Mouse (Mus musculus): ENCODE measurements around the gene Tchhl1.

Tchhl1 gene

DNA sequence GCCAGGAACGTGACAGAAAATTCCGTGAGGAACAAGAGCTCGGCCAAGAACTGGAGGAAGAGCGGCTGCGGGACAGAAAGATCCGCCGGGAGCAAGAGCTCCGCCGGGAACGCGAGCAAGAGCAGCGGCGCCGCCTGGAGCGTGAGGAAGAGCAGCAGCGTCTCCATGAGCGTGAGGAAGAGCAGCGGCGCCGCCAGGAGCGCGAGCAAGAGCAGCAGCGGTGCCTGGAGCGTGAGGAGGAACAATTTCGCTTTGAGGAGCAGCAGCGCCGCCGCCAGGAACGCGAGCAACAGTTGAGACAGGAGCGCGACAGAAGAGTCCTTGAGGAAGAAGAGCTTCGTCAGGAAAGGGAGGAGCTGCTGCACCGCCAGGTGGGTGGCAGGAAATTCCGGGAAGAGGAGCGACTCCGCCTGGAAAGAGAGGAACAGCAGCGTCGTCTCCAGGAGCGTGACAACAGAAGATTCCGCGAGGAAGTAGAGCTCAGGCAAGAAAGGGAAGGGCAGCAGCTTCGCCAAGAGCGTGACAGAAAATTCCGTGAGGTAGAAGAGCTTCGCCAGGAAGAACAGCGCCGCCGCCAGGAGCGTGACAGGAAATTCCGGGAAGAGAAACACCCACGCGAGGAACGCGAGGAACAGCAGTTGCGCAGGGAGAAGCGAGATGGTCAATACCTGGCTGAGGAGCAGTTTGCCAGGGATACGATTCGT is 21.3 kb upstream of the Tchhl1 start:
- Histone ChIP-seq H3K9me3 (ENCODE audit: low read length) (no peaks in the 10 kb centered on the region), H3K4me1 (replicated peaks; ENCODE audit: low read depth, low read length) (peaks cover 34% of the 10 kb centered on the region), H3K4me3 (replicated peaks; ENCODE audit: low read length) (peak overlapping the region; percentile 73), H3K36me3 (ENCODE audit: insufficient read depth, low read length) (no peaks in the 10 kb centered on the region), H3K27me3 (ENCODE audit: insufficient read depth, low read length) (peaks cover 63% of the 10 kb centered on the region)
- TF ChIP-seq CTCF (conservative IDR thresholded peaks at IDR 0.05; ENCODE audit: low read length) (0 out of 2 replicates have a peak, but pooled peaks have one; percentile 7), NANOG (IDR thresholded peaks at IDR 0.05; ENCODE audit: borderline replicate concordance, low read length) (no peak)

DNA sequence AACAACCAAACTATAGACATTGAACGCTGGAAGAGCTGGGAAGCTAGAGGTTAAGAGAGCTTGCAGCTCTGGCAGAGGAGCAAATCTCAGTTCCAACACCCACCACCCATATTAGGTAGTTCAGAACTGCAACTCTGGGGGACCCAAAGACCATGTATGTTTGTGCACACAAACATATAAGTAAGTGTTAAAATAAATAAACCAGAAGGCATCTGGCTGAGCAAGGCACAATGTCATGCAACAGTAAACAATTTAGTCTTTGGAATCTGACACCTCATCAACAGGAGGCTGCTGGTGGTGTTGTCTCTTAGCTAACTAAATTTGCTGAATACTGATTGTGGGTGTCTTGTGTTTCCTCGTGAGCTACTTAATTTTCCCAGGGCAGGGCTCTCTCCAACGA is 2.0 kb upstream of the Tchhl1 start:
- TF ChIP-seq POU5F1 (IDR thresholded peaks at IDR 0.05; ENCODE audit: borderline replicate concordance, low read length) = no peak
- no peak for TF ChIP-seq CTCF (conservative IDR thresholded peaks at IDR 0.05; ENCODE audit: low read length)
- TF ChIP-seq NANOG (IDR thresholded peaks at IDR 0.05; ENCODE audit: borderline replicate concordance, low read length) = no peak
- peaks cover 6% of the 10 kb centered on the region; the same call in 1 of the 2 replicates for H3K27me3 ChIP-seq (ENCODE audit: insufficient read depth, low read length)
- H3K36me3 ChIP-seq (ENCODE audit: insufficient read depth, low read length) = no peaks in the 10 kb centered on the region
- peaks cover 7% of the 10 kb centered on the region; the same call in 1 of the 2 replicates for H3K9me3 ChIP-seq (ENCODE audit: low read length)
- H3K4me3 ChIP-seq (replicated peaks; ENCODE audit: low read length) = no peak overlapping the region
- no peaks in the 10 kb centered on the region for H3K4me1 ChIP-seq (replicated peaks; ENCODE audit: low read depth, low read length)

DNA sequence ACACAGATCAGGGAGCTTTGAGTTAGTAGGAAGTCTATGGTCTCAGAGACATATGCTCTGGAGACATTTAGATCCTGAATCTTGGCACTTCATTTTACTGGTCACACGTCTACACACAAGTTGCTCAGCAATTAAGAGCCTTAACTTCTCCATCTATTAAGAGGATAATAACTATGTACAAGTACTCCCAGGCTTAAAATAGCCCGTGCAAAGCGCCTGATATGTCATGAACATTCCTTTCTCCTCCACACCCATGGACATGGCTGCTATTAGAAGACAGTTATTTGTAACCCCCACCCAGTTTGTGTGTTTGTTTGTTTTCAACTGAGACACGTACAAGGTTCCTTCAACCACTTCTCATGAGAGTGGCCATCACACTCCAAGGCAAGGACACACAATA is 1.4 kb upstream of the Tchhl1 start:
- TF ChIP-seq CTCF (conservative IDR thresholded peaks at IDR 0.05; ENCODE audit: low read length) = no peak
- no peaks in the 10 kb centered on the region for H3K4me1 ChIP-seq (replicated peaks; ENCODE audit: low read depth, low read length)
- H3K9me3 ChIP-seq (ENCODE audit: low read length) = peaks cover 7% of the 10 kb centered on the region; the same call in 1 of the 2 replicates
- H3K4me3 ChIP-seq (replicated peaks; ENCODE audit: low read length) = no peak overlapping the region
- peaks cover 7% of the 10 kb centered on the region; the same call in 1 of the 2 replicates for H3K27me3 ChIP-seq (ENCODE audit: insufficient read depth, low read length)
- H3K36me3 ChIP-seq (ENCODE audit: insufficient read depth, low read length) = no peaks in the 10 kb centered on the region

DNA sequence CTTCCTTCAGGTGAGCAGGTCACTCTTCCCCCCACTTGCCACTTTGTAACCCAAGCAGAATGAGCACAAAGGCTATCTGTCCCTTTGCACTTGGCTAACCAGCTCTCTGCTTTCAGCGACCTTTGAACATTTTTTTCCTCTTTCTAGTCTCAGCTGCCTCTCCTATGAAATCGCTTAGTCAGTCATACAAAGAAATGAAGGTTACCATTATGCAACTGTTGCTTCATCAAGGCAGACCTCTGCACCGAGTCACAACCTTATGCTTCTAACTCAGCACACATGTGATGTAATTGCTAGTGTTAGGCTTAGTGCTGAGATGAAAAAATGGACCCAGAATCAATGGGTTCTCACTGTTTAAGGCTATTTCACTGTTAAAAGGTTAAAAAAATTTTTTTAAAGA is 1.1 kb downstream of the Tchhl1 start:
- no peaks in the 10 kb centered on the region for H3K36me3 ChIP-seq (ENCODE audit: insufficient read depth, low read length)
- peaks cover 7% of the 10 kb centered on the region; the same call in 1 of the 2 replicates for H3K27me3 ChIP-seq (ENCODE audit: insufficient read depth, low read length)
- no peak overlapping the region for H3K4me3 ChIP-seq (replicated peaks; ENCODE audit: low read length)
- no peak for TF ChIP-seq CTCF (conservative IDR thresholded peaks at IDR 0.05; ENCODE audit: low read length)
- no peak for TF ChIP-seq NANOG (IDR thresholded peaks at IDR 0.05; ENCODE audit: borderline replicate concordance, low read length)
- no peak for TF ChIP-seq POU5F1 (IDR thresholded peaks at IDR 0.05; ENCODE audit: borderline replicate concordance, low read length)
- H3K9me3 ChIP-seq (ENCODE audit: low read length) = peaks cover 7% of the 10 kb centered on the region; the same call in 1 of the 2 replicates
- H3K4me1 ChIP-seq (replicated peaks; ENCODE audit: low read depth, low read length) = no peaks in the 10 kb centered on the region

DNA sequence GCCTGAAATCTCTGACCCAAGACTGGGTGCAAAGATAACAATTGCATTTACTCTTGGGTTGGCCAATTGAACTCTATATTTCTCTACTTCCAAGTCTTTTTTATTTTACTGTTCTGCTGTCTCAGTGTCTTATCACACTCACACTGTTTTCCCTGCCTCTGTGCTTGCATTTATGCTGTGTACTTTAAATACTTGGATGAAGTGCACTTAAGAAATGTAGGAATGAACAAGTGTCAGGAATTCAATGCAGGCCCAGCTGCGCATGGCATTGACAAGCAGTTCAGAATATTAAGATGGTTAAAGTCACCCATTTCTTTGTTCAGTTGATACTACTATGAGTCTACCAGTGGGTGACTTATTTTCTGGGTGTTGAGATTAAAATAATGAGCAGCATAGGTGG is 11.5 kb downstream of the Tchhl1 start:
- no peak for TF ChIP-seq NANOG (IDR thresholded peaks at IDR 0.05; ENCODE audit: borderline replicate concordance, low read length)
- no peak for TF ChIP-seq CTCF (conservative IDR thresholded peaks at IDR 0.05; ENCODE audit: low read length)
- no peak for TF ChIP-seq POU5F1 (IDR thresholded peaks at IDR 0.05; ENCODE audit: borderline replicate concordance, low read length)

DNA sequence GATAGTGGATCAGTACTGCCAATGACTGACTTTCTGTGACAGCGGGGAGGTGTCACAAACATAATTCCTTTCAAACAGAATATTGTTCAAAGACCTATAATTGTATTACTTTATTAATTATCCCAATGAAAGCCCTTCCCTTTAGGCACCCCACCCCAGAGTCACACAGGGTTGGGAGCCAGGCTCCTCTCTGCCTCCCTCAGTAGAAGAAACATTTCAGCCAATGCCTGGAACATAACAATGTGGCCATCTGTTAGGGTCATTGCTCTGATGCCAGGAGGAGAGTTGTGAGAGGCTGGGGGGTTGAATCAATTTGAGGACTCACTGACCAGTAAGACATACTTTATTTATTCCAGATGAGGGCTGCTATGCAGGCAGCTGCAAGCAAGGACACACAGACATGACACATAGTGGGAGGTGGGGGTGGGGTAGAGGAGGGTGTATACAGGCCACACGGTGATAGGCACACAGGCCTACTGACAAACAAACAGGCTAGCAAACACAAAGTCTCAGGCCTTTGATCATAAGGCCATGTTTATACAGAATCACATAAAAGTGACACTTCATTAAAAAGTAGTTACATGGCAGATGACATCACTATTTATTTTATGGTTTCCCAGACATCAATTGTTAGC is 13.5 kb downstream of the Tchhl1 start:
- TF ChIP-seq POU5F1 (IDR thresholded peaks at IDR 0.05; ENCODE audit: borderline replicate concordance, low read length) (no peak), NANOG (IDR thresholded peaks at IDR 0.05; ENCODE audit: borderline replicate concordance, low read length) (no peak), CTCF (conservative IDR thresholded peaks at IDR 0.05; ENCODE audit: low read length) (no peak)

More for the DNA sequence above, 11.5 kb downstream of the Tchhl1 start:
- Histone ChIP-seq H3K4me1 (replicated peaks; ENCODE audit: low read depth, low read length) (no peaks in the 10 kb centered on the region), H3K36me3 (ENCODE audit: insufficient read depth, low read length) (no peaks in the 10 kb centered on the region), H3K9me3 (ENCODE audit: low read length) (no peaks in the 10 kb centered on the region), H3K4me3 (replicated peaks; ENCODE audit: low read length) (no peak overlapping the region), H3K27me3 (ENCODE audit: insufficient read depth, low read length) (no peaks in the 10 kb centered on the region)

DNA sequence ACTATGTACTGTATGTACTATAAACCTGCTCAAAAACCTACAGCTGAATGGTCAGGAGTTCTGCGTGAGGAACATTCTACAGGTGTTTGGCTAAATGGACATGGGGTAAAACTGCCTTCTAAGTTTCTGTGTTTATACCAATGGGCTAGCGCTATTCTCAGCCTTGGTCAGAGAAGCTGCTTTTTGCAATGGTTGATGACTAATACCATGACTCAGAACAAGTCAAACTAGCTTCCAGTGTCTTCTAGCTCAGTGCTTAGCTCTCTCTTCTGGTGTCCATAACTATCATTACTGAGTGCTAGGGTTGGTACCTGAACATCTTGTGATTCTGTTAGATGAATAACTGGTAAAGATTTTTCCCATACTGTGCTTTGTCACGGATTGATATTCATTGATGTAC is 17.1 kb downstream of the Tchhl1 start:
- TF ChIP-seq NANOG (IDR thresholded peaks at IDR 0.05; ENCODE audit: borderline replicate concordance, low read length) (no peak), CTCF (conservative IDR thresholded peaks at IDR 0.05; ENCODE audit: low read length) (no peak), POU5F1 (IDR thresholded peaks at IDR 0.05; ENCODE audit: borderline replicate concordance, low read length) (no peak)
- H3K4me3 ChIP-seq (replicated peaks; ENCODE audit: low read length) = no peak overlapping the region
- H3K4me1 ChIP-seq (replicated peaks; ENCODE audit: low read depth, low read length) = no peaks in the 10 kb centered on the region
- no peaks in the 10 kb centered on the region for H3K36me3 ChIP-seq (ENCODE audit: insufficient read depth, low read length)
- H3K27me3 ChIP-seq (ENCODE audit: insufficient read depth, low read length) = no peaks in the 10 kb centered on the region
- no peaks in the 10 kb centered on the region for H3K9me3 ChIP-seq (ENCODE audit: low read length)

More for the DNA sequence above, 13.5 kb downstream of the Tchhl1 start:
- no peaks in the 10 kb centered on the region for H3K36me3 ChIP-seq (ENCODE audit: insufficient read depth, low read length)
- no peaks in the 10 kb centered on the region for H3K9me3 ChIP-seq (ENCODE audit: low read length)
- H3K4me3 ChIP-seq (replicated peaks; ENCODE audit: low read length) = no peak overlapping the region
- no peaks in the 10 kb centered on the region for H3K27me3 ChIP-seq (ENCODE audit: insufficient read depth, low read length)
- H3K4me1 ChIP-seq (replicated peaks; ENCODE audit: low read depth, low read length) = no peaks in the 10 kb centered on the region

DNA sequence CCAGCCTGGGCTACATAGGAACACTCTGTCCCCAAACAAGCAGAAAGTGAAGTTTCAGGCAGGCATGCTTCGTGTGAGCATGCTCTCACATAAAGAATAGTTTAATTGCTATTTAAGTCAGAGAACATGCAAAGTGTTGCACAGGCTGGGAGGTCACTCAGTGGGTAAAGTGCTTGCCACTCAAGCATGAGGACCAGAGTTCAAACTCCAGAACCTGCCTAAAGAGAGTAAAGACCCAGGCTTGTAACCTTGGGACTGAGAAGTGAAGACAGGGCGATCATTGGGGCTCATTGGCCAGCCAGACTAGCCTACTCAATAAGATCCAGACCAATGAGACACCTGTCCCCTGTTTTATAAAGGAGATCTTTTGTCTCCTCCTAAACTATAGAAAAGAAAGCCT is 20.0 kb downstream of the Tchhl1 start:
- TF ChIP-seq CTCF (conservative IDR thresholded peaks at IDR 0.05; ENCODE audit: low read length) (no peak), POU5F1 (IDR thresholded peaks at IDR 0.05; ENCODE audit: borderline replicate concordance, low read length) (no peak), NANOG (IDR thresholded peaks at IDR 0.05; ENCODE audit: borderline replicate concordance, low read length) (no peak)

More for the DNA sequence above, 20.0 kb downstream of the Tchhl1 start:
- H3K36me3 ChIP-seq (ENCODE audit: insufficient read depth, low read length) = no peaks in the 10 kb centered on the region
- no peaks in the 10 kb centered on the region for H3K9me3 ChIP-seq (ENCODE audit: low read length)
- no peak overlapping the region for H3K4me3 ChIP-seq (replicated peaks; ENCODE audit: low read length)
- H3K27me3 ChIP-seq (ENCODE audit: insufficient read depth, low read length) = no peaks in the 10 kb centered on the region; the same call in 1 of the 2 replicates
- H3K4me1 ChIP-seq (replicated peaks; ENCODE audit: low read depth, low read length) = no peaks in the 10 kb centered on the region

All from E14TG2a.4 (cell line).